Mouse (Mus musculus): Measurements from ENCODE around the gene Smu1. TPM values are rescaled to one million over a fixed set of nuclear protein-coding genes. Genes with fewer than 3 reads are reported as not detected.
A peak's percentile ranks its signal among the peaks of the same experiment; 100 is the strongest.

Smu1 gene
- polyA plus RNA-seq, 1 experiment from 2014 or later: 56.5 TPM

DNA sequence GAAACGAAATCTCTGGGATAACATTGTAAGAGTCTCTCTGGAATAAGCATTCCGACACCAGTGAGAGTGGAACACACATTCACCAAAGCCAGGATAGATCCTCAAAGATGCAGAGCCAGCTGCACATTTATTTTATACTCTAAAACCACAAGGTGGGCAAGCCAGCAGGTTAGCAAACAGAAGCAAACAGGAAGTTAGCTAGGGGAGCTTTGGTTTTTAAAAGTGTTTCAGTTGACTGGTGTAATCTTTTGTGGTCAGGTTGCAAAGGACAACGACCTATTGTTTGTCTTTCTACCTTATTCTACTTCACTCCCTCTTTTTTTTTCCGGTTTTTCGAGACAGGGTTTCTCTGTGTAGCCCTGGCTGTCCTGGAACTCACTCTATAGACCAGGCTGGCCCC, 2.2 kb upstream of the Smu1 start:
- H3K27me3 ChIP-seq: peaks cover 3% of the 10 kb centered on the region
- ATAC-seq (no peak), DNase-seq (ENCODE audit: low read depth, low spot score) (no peak)
- in situ Hi-C loops (cut with MboI; ENCODE audit: low pct_unique_long_range_greater_than_20kb): no loop called here
- no peak for TF ChIP-seq CTCF (IDR thresholded peaks at IDR 0.05)
- POLR2A ChIA-PET: interaction anchor here (0.6 to 1.1 kb wide), 2 partner anchors 194 to 575 kb away, joined by 3 to 5 read pairs; no protein-coding TSS in a partner anchor
- CTCF ChIA-PET: interaction anchor here (0.9 kb wide), 1 partner anchor 12 kb away, joined by 3 read pairs; no protein-coding TSS in a partner anchor

DNA sequence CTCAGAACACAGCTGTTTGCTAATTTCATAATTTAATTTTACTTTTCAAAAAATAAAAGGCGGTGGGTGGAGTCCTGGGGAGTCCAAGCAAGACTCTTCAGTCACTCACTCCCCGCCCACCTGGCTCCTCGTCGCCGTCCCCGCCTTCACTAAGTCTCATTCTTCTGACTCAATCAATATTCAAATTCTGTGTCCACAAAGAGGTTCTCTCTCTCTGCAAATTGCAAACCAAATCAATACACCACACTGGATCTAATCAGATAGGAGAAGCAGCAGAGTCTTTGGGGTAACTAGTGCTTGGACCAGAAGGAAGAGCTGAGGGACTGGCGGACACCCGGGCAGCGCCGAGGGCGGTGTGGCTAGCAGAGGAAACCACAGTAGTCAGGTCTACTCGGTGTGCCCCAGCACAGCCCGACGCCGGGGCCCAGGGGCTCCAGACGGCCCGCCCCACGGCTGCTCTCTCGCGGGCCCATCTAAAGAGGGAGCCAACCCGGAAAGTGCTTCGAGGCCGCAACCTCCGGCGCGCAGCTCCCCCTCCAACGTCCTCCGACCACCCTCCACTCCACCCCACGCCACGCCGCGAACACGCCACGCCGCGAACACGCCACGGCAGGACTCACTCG, 455 bp downstream of the Smu1 start:
- H3K27me3 ChIP-seq: peaks cover 3% of the 10 kb centered on the region
- no peak for DNase-seq (ENCODE audit: low read depth, low spot score)
- ChIA-PET CTCF (interaction anchor here (0.8 to 1.4 kb wide), 2 partner anchors 15 to 28 kb away, joined by 3 read pairs; no protein-coding TSS in a partner anchor), POLR2A (no interaction called here)
- no peak for TF ChIP-seq CTCF (IDR thresholded peaks at IDR 0.05)
- in situ Hi-C loops (cut with MboI; ENCODE audit: low pct_unique_long_range_greater_than_20kb): no loop called here
- peak; percentile 41 for ATAC-seq

DNA sequence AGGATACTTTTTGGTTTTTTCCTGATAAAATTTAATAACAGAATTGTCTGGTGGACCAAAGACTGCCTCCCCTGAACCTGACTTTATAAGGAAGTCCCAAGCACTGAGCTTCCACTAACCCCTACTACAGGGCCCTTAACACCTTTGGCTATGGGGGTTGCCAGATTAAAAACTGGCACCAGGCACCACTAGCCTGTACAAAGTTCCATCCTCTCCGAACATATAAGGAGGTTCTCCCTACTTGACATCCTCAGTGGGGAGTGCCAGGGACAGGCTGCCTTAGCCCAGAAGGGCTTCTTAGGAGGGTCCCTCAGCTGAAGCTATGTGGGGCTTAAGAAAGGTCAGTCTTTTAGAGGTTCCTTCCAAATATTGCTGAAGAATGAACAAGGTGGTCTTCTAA, 22.4 kb downstream of the Smu1 start:
- ATAC-seq: no peak

DNA sequence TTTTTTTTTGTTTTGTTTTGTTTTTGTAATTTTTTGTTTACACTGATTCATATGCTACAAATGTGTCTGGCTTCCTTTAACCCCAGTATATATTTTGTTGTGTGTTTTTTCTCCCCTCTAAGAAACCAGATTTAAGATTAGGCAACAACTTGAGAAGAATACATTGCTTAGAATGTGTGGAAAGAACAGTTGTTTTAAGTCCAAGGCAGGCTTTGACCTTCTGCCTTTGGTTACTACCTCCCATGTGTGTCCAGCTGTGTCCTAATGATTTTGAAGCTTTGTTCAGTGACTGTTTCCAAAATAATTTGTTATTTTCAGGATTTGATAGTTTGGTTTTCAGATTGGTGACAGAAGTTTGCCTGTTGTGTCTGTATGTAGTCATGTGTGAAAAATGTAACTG, 26.5 kb downstream of the Smu1 start:
- ATAC-seq: no peak
- no peaks in the 10 kb centered on the region for H3K27me3 ChIP-seq
- DNase-seq (ENCODE audit: low read depth, low spot score): no peak
- CTCF ChIA-PET: interaction anchor here (0.9 kb wide), 1 partner anchor 28 kb away, joined by 3 read pairs; the partner anchor contains the start of gene Aptx
- in situ Hi-C loops (cut with MboI; ENCODE audit: low pct_unique_long_range_greater_than_20kb): no loop called here
- TF ChIP-seq CTCF (IDR thresholded peaks at IDR 0.05): no peak
- POLR2A ChIA-PET: no interaction called here

More for the DNA sequence above, 22.4 kb downstream of the Smu1 start:
- TF ChIP-seq CTCF (IDR thresholded peaks at IDR 0.05): no peak
- in situ Hi-C loops (cut with MboI; ENCODE audit: low pct_unique_long_range_greater_than_20kb): no loop called here
- ChIA-PET POLR2A (interaction anchor here (1.7 kb wide), 1 partner anchor 11 kb away, joined by 7 read pairs; no protein-coding TSS in a partner anchor), CTCF (interaction anchor here (0.8 to 1.4 kb wide), 2 partner anchors 10 to 18 kb away, joined by 4 to 5 read pairs; no protein-coding TSS in a partner anchor)
- no peak for DNase-seq (ENCODE audit: low read depth, low spot score)
- H3K27me3 ChIP-seq: no peaks in the 10 kb centered on the region

DNA sequence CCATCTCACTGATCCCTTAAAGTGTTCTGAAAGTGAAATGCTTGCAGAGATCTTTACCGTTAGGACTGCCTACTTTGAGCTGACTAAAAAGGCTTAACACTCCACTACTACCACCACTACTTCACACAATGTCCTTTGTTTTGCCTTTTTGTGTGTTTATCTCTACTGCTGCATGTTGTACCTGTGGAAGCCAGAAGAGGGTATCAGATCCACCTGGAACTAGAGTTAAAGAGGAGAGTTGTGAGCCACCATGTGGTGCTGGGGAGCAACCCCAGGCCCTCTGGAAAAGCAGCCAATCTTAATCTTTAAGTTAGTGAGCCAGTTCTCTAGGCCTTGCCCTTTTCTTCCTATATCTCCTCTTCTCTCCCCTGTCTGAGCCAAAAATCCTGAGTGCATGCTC, 30.5 kb downstream of the Smu1 start:
- no peaks in the 10 kb centered on the region for H3K27me3 ChIP-seq
- DNase-seq (ENCODE audit: low read depth, low spot score) (no peak), ATAC-seq (no peak)
- POLR2A ChIA-PET: no interaction called here
- CTCF ChIA-PET: no interaction called here
- TF ChIP-seq CTCF (IDR thresholded peaks at IDR 0.05): no peak
- in situ Hi-C loops (cut with MboI; ENCODE audit: low pct_unique_long_range_greater_than_20kb): no loop called here

DNA sequence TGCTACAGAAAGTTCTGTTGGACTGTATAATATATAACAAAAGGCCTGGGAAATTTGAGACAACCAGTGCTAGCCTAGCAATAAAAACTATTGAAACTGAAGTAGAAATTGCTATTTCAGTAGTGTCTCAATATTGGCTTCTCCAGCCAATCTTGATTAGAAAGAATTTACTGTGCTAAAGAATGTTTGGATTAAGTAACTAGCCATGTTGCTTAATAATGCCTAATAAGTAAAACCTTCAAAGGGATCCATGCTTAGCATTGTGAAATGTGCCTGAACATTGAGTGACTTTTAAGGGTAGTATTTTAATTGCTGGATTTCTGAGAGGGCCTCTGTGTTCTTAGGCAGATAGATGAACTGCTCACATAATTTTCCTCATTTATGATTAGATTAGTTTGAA, 32.2 kb downstream of the Smu1 start:
- ATAC-seq (no peak), DNase-seq (ENCODE audit: low read depth, low spot score) (no peak)
- in situ Hi-C loops (cut with MboI; ENCODE audit: low pct_unique_long_range_greater_than_20kb): no loop called here
- no peaks in the 10 kb centered on the region for H3K27me3 ChIP-seq
- no peak for TF ChIP-seq CTCF (IDR thresholded peaks at IDR 0.05)
- CTCF ChIA-PET: interaction anchor here (1.3 to 1.6 kb wide), 2 partner anchors 14 to 43 kb away, joined by 3 to 5 read pairs; no protein-coding TSS in a partner anchor
- POLR2A ChIA-PET: interaction anchor here (2.0 kb wide), 1 partner anchor 10 kb away, joined by 7 read pairs; no protein-coding TSS in a partner anchor

DNA sequence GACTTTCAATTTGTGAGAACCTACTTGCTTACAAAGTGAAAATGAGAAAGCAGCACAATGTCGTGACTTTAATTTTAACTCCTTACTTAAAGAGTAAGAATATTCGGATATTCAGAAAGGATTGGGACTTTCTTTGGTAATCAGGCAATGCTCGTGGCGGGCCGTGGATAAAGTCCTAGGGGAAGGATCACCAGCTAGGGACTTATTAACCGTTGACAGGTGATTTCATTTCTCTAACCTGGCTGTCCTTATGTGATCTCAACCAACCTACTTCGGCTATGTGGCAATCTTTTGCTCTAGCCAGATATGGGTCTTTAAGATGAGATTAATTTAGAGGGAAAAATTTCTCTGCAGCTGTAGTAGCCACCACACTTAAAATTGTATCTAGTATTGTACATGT, 32.6 kb downstream of the Smu1 start:
- TF ChIP-seq CTCF (IDR thresholded peaks at IDR 0.05): no peak
- no peaks in the 10 kb centered on the region for H3K27me3 ChIP-seq
- no peak for DNase-seq (ENCODE audit: low read depth, low spot score)
- in situ Hi-C loops (cut with MboI; ENCODE audit: low pct_unique_long_range_greater_than_20kb): no loop called here
- ChIA-PET CTCF (interaction anchor here (0.9 to 1.6 kb wide), 3 partner anchors 12 to 21 kb away, joined by 3 to 5 read pairs (median 5); no protein-coding TSS in a partner anchor), POLR2A (interaction anchor here (2.0 kb wide), 1 partner anchor 10 kb away, joined by 7 read pairs; no protein-coding TSS in a partner anchor)
- no peak for ATAC-seq

DNA sequence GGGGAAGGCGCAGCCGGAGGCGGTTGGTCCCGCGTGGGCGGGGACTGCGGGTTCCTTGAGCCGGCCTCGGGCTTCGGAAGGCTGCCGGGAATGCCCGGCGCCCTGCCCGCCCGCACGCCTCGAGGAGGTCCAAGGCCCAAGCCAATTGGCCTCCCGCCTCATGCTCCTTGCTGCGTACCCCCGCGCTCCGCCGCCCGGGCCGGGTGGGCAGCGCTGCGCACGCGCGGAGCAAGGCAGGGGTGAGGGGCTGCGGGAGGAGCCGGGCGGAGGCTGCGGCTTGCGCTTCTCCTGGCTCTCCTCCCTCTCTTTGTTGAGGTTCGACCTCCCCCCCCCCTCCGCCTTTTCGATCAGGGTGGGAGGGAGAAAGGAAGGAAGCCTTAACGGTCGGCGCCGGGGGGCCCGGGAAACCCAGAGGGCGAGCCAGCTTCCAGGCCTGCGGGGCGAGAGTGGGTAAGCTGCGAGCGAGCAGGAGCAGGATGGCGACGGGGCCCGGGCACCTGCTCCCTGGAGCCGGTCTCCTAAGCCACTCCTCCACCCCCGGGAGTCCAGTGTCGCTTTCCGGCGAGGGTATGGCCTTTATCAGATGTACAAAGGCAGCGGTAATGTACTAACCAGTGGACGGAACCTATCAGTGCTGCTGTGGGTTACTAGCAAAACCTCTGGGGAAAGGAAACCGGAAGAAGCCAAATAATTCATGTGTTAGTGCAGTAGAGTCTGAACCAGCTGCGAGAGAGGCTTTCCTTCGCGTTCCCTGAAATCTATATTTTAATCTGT, 34.8 kb downstream of the Smu1 start:
- ATAC-seq (peak; percentile 63), DNase-seq (ENCODE audit: low read depth, low spot score) (no peak)
- POLR2A ChIA-PET: interaction anchor here (2.5 kb wide), 1 partner anchor 19 kb away, joined by 10 read pairs; the partner anchor contains the start of gene Aptx
- CTCF ChIA-PET: no interaction called here
- in situ Hi-C loops (cut with MboI; ENCODE audit: low pct_unique_long_range_greater_than_20kb): no loop called here
- H3K27me3 ChIP-seq: no peaks in the 10 kb centered on the region
- TF ChIP-seq CTCF (IDR thresholded peaks at IDR 0.05): no peak

DNA sequence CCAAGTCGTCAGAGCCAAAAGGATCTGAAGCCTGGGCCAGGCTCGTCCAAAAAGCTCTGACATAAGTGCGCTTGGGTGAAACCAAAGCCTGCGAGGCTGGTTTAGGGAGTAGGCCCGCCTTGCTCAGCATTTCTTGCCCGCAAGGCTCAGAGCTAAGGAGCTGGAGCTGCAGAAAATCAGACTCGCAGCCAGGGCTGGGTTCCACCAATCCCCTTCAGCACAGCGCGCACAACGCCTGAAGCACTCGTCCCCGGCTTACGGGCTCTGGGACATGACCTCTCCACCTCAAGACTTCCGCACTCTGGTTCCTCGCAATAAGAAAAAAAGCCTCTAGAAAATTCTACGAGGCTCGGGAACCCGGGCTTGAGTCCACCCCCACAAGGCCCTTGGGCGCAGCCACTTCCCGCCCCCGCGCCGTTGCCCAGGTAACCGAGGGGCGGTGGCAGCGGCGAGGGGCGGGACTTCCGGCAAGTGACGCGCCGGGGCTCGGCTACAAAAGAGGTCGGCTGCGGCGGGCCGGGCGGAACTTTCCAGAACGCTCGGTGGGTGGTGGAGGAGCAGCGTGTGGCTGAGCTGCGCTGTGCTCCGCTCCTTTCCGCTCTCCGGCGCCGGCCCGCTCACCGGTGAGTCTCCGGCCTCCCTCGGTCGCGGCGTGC, 35.6 kb downstream of the Smu1 start, which contains the start of gene Dnaja1:
Gene Dnaja1 (plus strand): TSS at position 140 of the 656 bp plus-strand sequence.
- in situ Hi-C loops (cut with MboI; ENCODE audit: low pct_unique_long_range_greater_than_20kb): no loop called here
- ChIA-PET CTCF (interaction anchor here (0.7 to 2.0 kb wide), 4 partner anchors 12 to 41 kb away, joined by 4 to 8 read pairs (median 6); partner anchors contain the start of gene Aptx), POLR2A (interaction anchor here (0.6 to 2.5 kb wide), 3 partner anchors 9 to 449 kb away, joined by 3 to 10 read pairs (median 3); partner anchors contain the start of gene Aptx)
- ATAC-seq (peak; percentile 82), DNase-seq (ENCODE audit: low read depth, low spot score) (peak; percentile 71)
- H3K27me3 ChIP-seq: no peaks in the 10 kb centered on the region
- TF ChIP-seq CTCF (IDR thresholded peaks at IDR 0.05): no peak

DNA sequence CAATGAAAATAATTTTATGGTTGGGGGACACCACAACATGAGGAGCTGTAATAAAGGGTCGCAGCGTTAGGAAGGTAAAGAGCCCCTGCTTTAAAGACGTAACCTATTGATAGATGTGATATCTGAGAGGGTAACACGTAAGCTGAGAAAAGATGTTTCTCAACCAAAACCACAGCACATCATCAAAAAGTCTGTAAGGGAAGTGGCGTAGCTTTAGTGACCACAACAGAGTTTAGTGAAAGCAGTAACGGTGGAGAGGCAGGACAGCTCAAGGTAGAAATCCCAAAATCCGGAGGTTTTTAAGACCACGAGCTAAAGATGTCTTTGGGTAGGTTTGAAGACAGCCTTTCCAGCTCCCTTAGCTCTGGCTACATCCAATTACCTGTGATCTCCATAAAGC, 36.8 kb downstream of the Smu1 start:
- TF ChIP-seq CTCF (IDR thresholded peaks at IDR 0.05): no peak
- POLR2A ChIA-PET: interaction anchor here (1.1 to 2.5 kb wide), 2 partner anchors 7 to 17 kb away, joined by 3 to 10 read pairs; partner anchors contain the start of gene Aptx
- DNase-seq (ENCODE audit: low read depth, low spot score) (no peak), ATAC-seq (no peak)
- H3K27me3 ChIP-seq: no peaks in the 10 kb centered on the region
- CTCF ChIA-PET: interaction anchor here (1.3 to 2.0 kb wide), 4 partner anchors 11 to 39 kb away, joined by 3 to 8 read pairs (median 6); partner anchors contain the start of gene Aptx
- in situ Hi-C loops (cut with MboI; ENCODE audit: low pct_unique_long_range_greater_than_20kb): no loop called here
